8 mouse cellular contexts compared by ENCODE assay signal in genomic region chr9:100645026-100645940, GRCm38 (mm10). TPM values are rescaled to one million over a fixed set of nuclear protein-coding genes. Genes with fewer than 3 reads are reported as not detected.
DNase-seq lines count a peak whose midpoint lies in the region; ATAC-seq and TF ChIP-seq lines count a peak whose summit lies in the region.

No protein-coding gene starts in this region.

- H3K9ac ChIP-seq in hindbrain, embryonic 16.5 days (ENCODE audit: low read depth, low read length): peak overlapping the region; percentile 1; the same call in 1 of the 2 replicates
- H3K9ac ChIP-seq in midbrain, embryonic 14.5 days (replicated peaks; ENCODE audit: low read length): no peak overlapping the region

- H3K4me3 ChIP-seq in bone marrow macrophage, adult 2 months (ENCODE audit: insufficient read depth, low read length): peak overlapping the region; percentile 15; the same call in 1 of the 2 replicates
- peak overlapping the region; percentile 86; the same call in 1 of the 2 replicates for H3K4me3 ChIP-seq in hindbrain, embryonic 16.5 days (ENCODE audit: low read length)
- peak overlapping the region; percentile 87 for H3K4me3 ChIP-seq in midbrain, embryonic 14.5 days (replicated peaks; ENCODE audit: low read depth, low read length)

- H3K27me3 ChIP-seq in hindbrain, embryonic 16.5 days (replicated peaks; ENCODE audit: control insufficient read depth, insufficient read depth, low read length): no peaks in the 10 kb centered on the region
- no peaks in the 10 kb centered on the region for H3K27me3 ChIP-seq in midbrain, embryonic 14.5 days (ENCODE audit: control insufficient read depth, insufficient read depth, low read length)

- WGBS in hindbrain, embryonic 16.5 days: 30% methylated on average over 8 of the region's 8 CpGs
- 27% methylated on average over 8 of the region's 8 CpGs for WGBS in midbrain, embryonic 14.5 days

- H3K27ac ChIP-seq in bone marrow macrophage, adult 2 months (ENCODE audit: insufficient read depth, low read depth, low read length): no peak overlapping the region
- H3K27ac ChIP-seq in hindbrain, embryonic 16.5 days (ENCODE audit: low read depth, low read length): no peak overlapping the region
- H3K27ac ChIP-seq in midbrain, embryonic 14.5 days (replicated peaks; ENCODE audit: low read depth, low read length): no peak overlapping the region

- peaks cover 2% of the 10 kb centered on the region; the same call in 1 of the 2 replicates for H3K9me3 ChIP-seq in hindbrain, embryonic 16.5 days (ENCODE audit: control insufficient read depth, low read length)
- H3K9me3 ChIP-seq in midbrain, embryonic 14.5 days (ENCODE audit: control insufficient read depth, low read length): no peaks in the 10 kb centered on the region

- no peak for TF ChIP-seq CTCF in bone marrow macrophage, adult 2 months (IDR thresholded peaks at IDR 0.05; ENCODE audit: low read depth, low read length)

- TF ChIP-seq POLR2A in bone marrow macrophage, adult 2 months (IDR thresholded peaks at IDR 0.05; ENCODE audit: borderline replicate concordance, low read depth, low read length): no peak

- no peaks in the 10 kb centered on the region for H3K36me3 ChIP-seq in hindbrain, embryonic 16.5 days (ENCODE audit: control insufficient read depth, insufficient read depth, low read length)
- no peaks in the 10 kb centered on the region for H3K36me3 ChIP-seq in midbrain, embryonic 14.5 days (ENCODE audit: control insufficient read depth, insufficient read depth, low read length)

- peak; percentile 15 for DNase-seq in kidney, adult 18-20 months
- DNase-seq in kidney, postnatal 10 days: no peak
- no peak for DNase-seq in midbrain, embryonic 14.5 days
- no peak for DNase-seq in c-Kit-positive CD71-positive TER-119-positive erythroid progenitor cells, embryonic 14.5 days (ENCODE audit: low spot score)
- no peak for DNase-seq in right cerebral cortex, postnatal 4 days

- H3K4me2 ChIP-seq in hindbrain, embryonic 16.5 days (ENCODE audit: low read length): peak overlapping the region; percentile 80
- peak overlapping the region; percentile 68 for H3K4me2 ChIP-seq in midbrain, embryonic 14.5 days (ENCODE audit: low read length)

- H3K4me1 ChIP-seq in bone marrow macrophage, adult 2 months (ENCODE audit: control insufficient read depth, insufficient read depth, low read length): peaks cover 22% of the 10 kb centered on the region
- peaks cover 17% of the 10 kb centered on the region for H3K4me1 ChIP-seq in hindbrain, embryonic 16.5 days (ENCODE audit: control insufficient read depth, insufficient read depth, low read depth, low read length)
- peaks cover 28% of the 10 kb centered on the region for H3K4me1 ChIP-seq in midbrain, embryonic 14.5 days (ENCODE audit: control insufficient read depth, insufficient read depth, low read length)

- no peak for ATAC-seq in hindbrain, embryonic 16.5 days
- ATAC-seq in midbrain, embryonic 14.5 days (ENCODE audit: low FRiP score, low TSS enrichment): no peak
- ATAC-seq in monocyte, adult 5-6 weeks (replicated peaks; ENCODE audit: insufficient number of reproducible peaks, low FRiP score, low TSS enrichment, poor library complexity, severe bottlenecking): no peak

RNA-seq across cellular contexts. Expression of gene Stag1, which starts 47.7 kb away (rescaled TPM):
- 34.1 and 35.9 TPM in 2 replicates for polyA plus RNA-seq in bone marrow macrophage, adult 2 months (2012; ENCODE audit: insufficient read depth, insufficient read length, missing spikeins)
- polyA plus RNA-seq in hindbrain, embryonic 16.5 days (2015; fragmentation: Nextera tagmentation; extraction: Ambion mirVana): 21.9 and 23.4 TPM in 2 replicates
- 41.3 and 45.2 TPM in 2 replicates for polyA plus RNA-seq in midbrain, embryonic 14.5 days (2014; fragmentation: Nextera tagmentation; extraction: Ambion mirVana)
- total RNA-seq in monocyte, adult 5-6 weeks (2017): 88.0 to 131 TPM (median 96.2 TPM) in 3 replicates

Comparison
In these comparisons a context has a peak if more than half of its experiments do, and no peak if none do; other contexts are left out.
1. H3K4me3 ChIP-seq: peak in every context shown above with its lines; median percentile 87 in midbrain, embryonic 14.5 days; 86 in hindbrain, embryonic 16.5 days; 15 in bone marrow macrophage, adult 2 months.